Comparison of ENCODE assay signal across 9 mouse cellular contexts in genomic region chr5:105239483-105240047, GRCm38 (mm10). TPM values are rescaled to one million over a fixed set of nuclear protein-coding genes. Genes with fewer than 3 reads are reported as not detected.
A peak's percentile ranks its signal among the peaks of the same experiment; 100 is the strongest.
DNase-seq lines count a peak whose midpoint lies in the region; ATAC-seq lines count a peak whose summit lies in the region.
"Not testable (repeated sequence)": the region's sequence is repeated elsewhere in the genome, so short reads cannot be mapped to it uniquely, and the experiment has no call there.
"Had no signal": no experiment of that assay in that cellular context is flagged by ENCODE, and none has a peak within 500 bp of the region (broad histone marks: within the 10 kb centered on the region; RNA-seq: fewer than 3 reads in every experiment).

Gene Gbp10, minus strand, starts transcription at chr5:105239533.

- H3K36me3 ChIP-seq in kidney, embryonic 15.5 days; liver, embryonic 15.5 days (replicated peaks); stomach, embryonic 15.5 days: not testable (repeated sequence)

- not testable (repeated sequence) for H3K9me3 ChIP-seq in kidney, embryonic 15.5 days (replicated peaks); liver, embryonic 15.5 days (replicated peaks); stomach, embryonic 15.5 days

- peak; percentile 1 to 25 for DNase-seq in adrenal gland, postnatal 36 days
- peak; percentile 2 for DNase-seq in gastrocnemius, postnatal 14 days
- DNase-seq in heart, postnatal 4 days = peak; percentile 4
- DNase-seq in lung, postnatal 4 days = peak; percentile 14 to 47

- not testable (repeated sequence) for H3K4me1 ChIP-seq in kidney, embryonic 15.5 days; liver, embryonic 15.5 days (replicated peaks); stomach, embryonic 15.5 days

- peak; percentile 88 for ATAC-seq in CD4-positive, CD25-positive, alpha-beta regulatory T cell, adult 4 months
- 0 out of 2 replicates have a peak, but pooled peaks have one; percentile 49 for ATAC-seq in kidney, embryonic 15.5 days (replicated peaks; ENCODE audit: low FRiP score)
- peak; percentile 34; the same call in 1 of the 2 replicates for ATAC-seq in liver, embryonic 15.5 days (ENCODE audit: insufficient read depth)
- peak; percentile 35; the same call in 1 of the 2 replicates for ATAC-seq in stomach, embryonic 15.5 days (ENCODE audit: insufficient read depth, low FRiP score, low read depth)

- H3K4me3 ChIP-seq in kidney, embryonic 15.5 days (replicated peaks); liver, embryonic 15.5 days (replicated peaks); stomach, embryonic 15.5 days (replicated peaks): not testable (repeated sequence)

- H3K27ac ChIP-seq in kidney, embryonic 15.5 days; liver, embryonic 15.5 days (replicated peaks); stomach, embryonic 15.5 days: not testable (repeated sequence)

- not testable (repeated sequence) for H3K9ac ChIP-seq in kidney, embryonic 15.5 days; liver, embryonic 15.5 days; stomach, embryonic 15.5 days

- intact Hi-C loops in gastrocnemius, postnatal 14 days (cut with DNase I; ENCODE audit: low total_unique reads) = not testable (repeated sequence)

- not testable (repeated sequence) for H3K27me3 ChIP-seq in kidney, embryonic 15.5 days; liver, embryonic 15.5 days; stomach, embryonic 15.5 days (replicated peaks)

- not testable (repeated sequence) for H3K4me2 ChIP-seq in kidney, embryonic 15.5 days; liver, embryonic 15.5 days; stomach, embryonic 15.5 days

RNA-seq across cellular contexts. Expression of gene Gbp10, which starts in this region (rescaled TPM):
- polyA plus RNA-seq in CD4-positive, CD25-positive, alpha-beta regulatory T cell, adult 4 months (2017; shearing (Covaris generic)) = 10 to 100 TPM; 53.6 to 87.0 TPM
- total RNA-seq in adrenal gland, postnatal 36 days (2021) = 1 to 10 TPM in 1 of 2 experiments, under 1 TPM in 1; 0.95 to 1.5 TPM
- under 1 TPM; 0.10 to 0.64 TPM for total RNA-seq in gastrocnemius, postnatal 14 days (2021)
- not detected for total RNA-seq in heart, postnatal 4 days (2021)
- polyA plus RNA-seq in kidney, embryonic 15.5 days (2015; fragmentation: Nextera tagmentation; extraction: Ambion mirVana) = not detected in 2 replicates
- polyA plus RNA-seq in liver, embryonic 15.5 days (2015; fragmentation: Nextera tagmentation; extraction: Ambion mirVana) = 0.21 and 0.29 TPM in 2 replicates
- polyA plus RNA-seq in stomach, embryonic 15.5 days (2015; fragmentation: Nextera tagmentation; extraction: Ambion mirVana) = 0.08 and 0.53 TPM in 2 replicates
- total RNA-seq: left cerebral cortex, adult 2 months had no signal

Comparison
In these comparisons a context has a peak if more than half of its experiments do, and no peak if none do; other contexts are left out.
1. RNA of gene Gbp10 (polyA plus RNA-seq): 53.6 to 87.0 TPM in CD4-positive, CD25-positive, alpha-beta regulatory T cell, adult 4 months; 0.21 to 0.29 TPM in liver, embryonic 15.5 days, not detected in kidney, embryonic 15.5 days and 0.08 to 0.53 TPM in stomach, embryonic 15.5 days; every median in the first group is over 10 times any median in the second.
2. Peak in DNase-seq in gastrocnemius, postnatal 14 days; RNA of the gene not detected or under 1 TPM.
3. Peak in DNase-seq in heart, postnatal 4 days; RNA of the gene not detected or under 1 TPM.
4. Peak in ATAC-seq in kidney, embryonic 15.5 days; RNA of the gene not detected or under 1 TPM.
5. Peak in ATAC-seq in liver, embryonic 15.5 days; RNA of the gene not detected or under 1 TPM.
6. Peak in ATAC-seq in stomach, embryonic 15.5 days; RNA of the gene not detected or under 1 TPM.
7. ATAC-seq: peak in every context shown above with its lines; median percentile 88 in CD4-positive, CD25-positive, alpha-beta regulatory T cell, adult 4 months; 49 in kidney, embryonic 15.5 days; 35 in stomach, embryonic 15.5 days; 34 in liver, embryonic 15.5 days.
8. Peak in every context shown above with its lines, with median percentiles within 50 percentile points of each other: DNase-seq.